Mouse (Mus musculus): ENCODE measurements around the gene Ccl24. TPM values are rescaled to one million over a fixed set of nuclear protein-coding genes. Genes with fewer than 3 reads are reported as not detected.

Ccl24 gene
- not detected for polyA plus RNA-seq (2017; shearing (Covaris generic))

GRCm38 (mm10) chr5:135573006-135573405 is at the start of gene Ccl24:
Gene Ccl24, minus strand, starts transcription at chr5:135573049.

GRCm38 (mm10) chr5:135563469-135563868 is 9.4 kb downstream of the Ccl24 start, which contains the start of gene Ccl26:
Gene Ccl26, minus strand, starts transcription at chr5:135563569.

GRCm38 (mm10) chr5:135544865-135545797 is 27.7 kb downstream of the Ccl24 start, which contains the start of gene Hip1:
Gene Hip1, minus strand, starts transcription at chr5:135545120.

Other genes with a start within 250 kb of the Ccl24 start
- not detected for gene Fkbp6, start 223.0 kb downstream of the Ccl24 start, polyA plus RNA-seq (2017; shearing (Covaris generic))
- not detected for gene Trim50, start 219.8 kb downstream of the Ccl24 start, polyA plus RNA-seq (2017; shearing (Covaris generic))
- gene Nsun5, start 203.1 kb downstream of the Ccl24 start, polyA plus RNA-seq (2017; shearing (Covaris generic)), result 28.4 TPM
- 41.4 TPM for gene Pom121, start 178.5 kb downstream of the Ccl24 start, polyA plus RNA-seq (2017; shearing (Covaris generic))
- 7.9 TPM for gene Hip1, start 27.9 kb downstream of the Ccl24 start, polyA plus RNA-seq (2017; shearing (Covaris generic))
- gene Ccl26, start 9.5 kb downstream of the Ccl24 start, polyA plus RNA-seq (2017; shearing (Covaris generic)), result not detected
- 24.2 TPM for gene Rhbdd2, start 59.6 kb upstream of the Ccl24 start, polyA plus RNA-seq (2017; shearing (Covaris generic))
- 309 TPM for gene Por, start 97.0 kb upstream of the Ccl24 start, polyA plus RNA-seq (2017; shearing (Covaris generic))
- gene Tmem120a, start 171.4 kb upstream of the Ccl24 start, polyA plus RNA-seq (2017; shearing (Covaris generic)), result 92.9 TPM
- gene Styxl1, start 205.3 kb upstream of the Ccl24 start, polyA plus RNA-seq (2017; shearing (Covaris generic)), result not detected
- gene Mdh2, start 205.4 kb upstream of the Ccl24 start, polyA plus RNA-seq (2017; shearing (Covaris generic)), result 366 TPM
- gene Srrm3, start 233.8 kb upstream of the Ccl24 start, polyA plus RNA-seq (2017; shearing (Covaris generic)), result not detected

Measured in effector memory CD4-positive, alpha-beta T cell, adult 5 months (primary cell).